Mouse (Mus musculus): Measurements from ENCODE around the gene Ifrd2.

The Ifrd2 gene

GRCm38 (mm10) chr9:107576357-107577107 lies 10.9 kb upstream of the Ifrd2 start, which contains the start of gene Hyal1:
Hyal1 (plus strand) TSS chr9:107576927.
- no peak for DNase-seq

GRCm38 (mm10) chr9:107577871-107578270 lies 9.6 kb upstream of the Ifrd2 start:
- DNase-seq = no peak

- no peak for DNase-seq
Observed at GRCm38 (mm10) chr9:107578587-107578986, 8.9 kb upstream of the Ifrd2 start, which contains the start of gene Naa80. Naa80 (plus strand) TSS chr9:107578887.

- DNase-seq = no peak
Observed at GRCm38 (mm10) chr9:107579023-107579900, 8.2 kb upstream of the Ifrd2 start.

GRCm38 (mm10) chr9:107580501-107581317 lies 6.7 kb upstream of the Ifrd2 start, which contains the start of gene Hyal3:
Hyal3 (plus strand) TSS chr9:107580818.
- DNase-seq = peak; percentile 81 to 88

- DNase-seq = no peak
Observed at GRCm38 (mm10) chr9:107581584-107581983, 5.9 kb upstream of the Ifrd2 start.

GRCm38 (mm10) chr9:107582509-107583062 lies 4.9 kb upstream of the Ifrd2 start:
- DNase-seq = no peak

GRCm38 (mm10) chr9:107583174-107583573 lies 4.3 kb upstream of the Ifrd2 start:
- no peak for DNase-seq

GRCm38 (mm10) chr9:107586504-107586903 lies 938 bp upstream of the Ifrd2 start:
- DNase-seq = no peak

- DNase-seq = no peak
Observed at GRCm38 (mm10) chr9:107587833-107588639, 594 bp downstream of the Ifrd2 start.

GRCm38 (mm10) chr9:107590058-107590772 lies 2.8 kb downstream of the Ifrd2 start:
- DNase-seq = no peak

GRCm38 (mm10) chr9:107590773-107591060 lies 3.3 kb downstream of the Ifrd2 start:
- DNase-seq = no peak

GRCm38 (mm10) chr9:107593101-107593976 lies 5.9 kb downstream of the Ifrd2 start:
- no peak for DNase-seq

- no peak for DNase-seq
Observed at GRCm38 (mm10) chr9:107594281-107595062, 7.0 kb downstream of the Ifrd2 start.

GRCm38 (mm10) chr9:107596619-107597569 lies 9.5 kb downstream of the Ifrd2 start:
- DNase-seq = no peak

- no peak for DNase-seq
Observed at GRCm38 (mm10) chr9:107598385-107598784, 10.9 kb downstream of the Ifrd2 start.

GRCm38 (mm10) chr9:107599433-107599832 lies 12.0 kb downstream of the Ifrd2 start:
- DNase-seq = no peak

GRCm38 (mm10) chr9:107599842-107600241 lies 12.4 kb downstream of the Ifrd2 start:
- DNase-seq = no peak
